Mouse (Mus musculus) heart, embryonic 15.5 days (tissue): ENCODE data around the gene Ankef1. TPM values are rescaled to one million over a fixed set of nuclear protein-coding genes. Genes with fewer than 3 reads are reported as not detected.

Experiments
- ATAC-seq: fragments of 200-750 bp; cut with Nextera tagmentation; replicated peaks from 2 replicates; pipeline ENCODE4 v1.8.0; 2017; ENCODE audit warnings: low read depth, moderate TSS enrichment; ENCODE audit not compliant: insufficient number of reproducible peaks, insufficient read depth, low FRiP score
- H3K27ac ChIP-seq: fragments of 300-500 bp; sonication (generic); 2 replicates; pipeline ENCODE4 v1.5.1; 2015; ENCODE audit warnings: mild to moderate bottlenecking, inconsistent platforms
- H3K27me3 ChIP-seq: fragments of 300-500 bp; sonication (generic); 2 replicates; pipeline ENCODE4 v1.6.1; 2015; ENCODE audit warnings: inconsistent platforms
- H3K36me3 ChIP-seq: fragments of 300-500 bp; sonication (generic); 2 replicates; pipeline ENCODE4 v1.6.1; 2015; ENCODE audit warnings: mild to moderate bottlenecking, inconsistent platforms
- H3K4me1 ChIP-seq: fragments of 300-500 bp; sonication (generic); replicated peaks from 2 replicates; pipeline ENCODE4 v1.6.1; 2015; ENCODE audit warnings: inconsistent platforms
- H3K4me2 ChIP-seq: fragments of 300-500 bp; sonication (generic); 2 replicates; pipeline ENCODE4 v1.6.1; 2015; ENCODE audit warnings: inconsistent platforms, mild to moderate bottlenecking, moderate library complexity
- H3K4me3 ChIP-seq: fragments of 300-500 bp; sonication (generic); 2 replicates; pipeline ENCODE4 v1.5.1; 2015; ENCODE audit warnings: mild to moderate bottlenecking, inconsistent platforms
- H3K9ac ChIP-seq: fragments of 300-500 bp; sonication (generic); 2 replicates; pipeline ENCODE4 v1.6.1; 2015; ENCODE audit warnings: mild to moderate bottlenecking, inconsistent platforms
- H3K9me3 ChIP-seq: fragments of 300-500 bp; sonication (generic); replicated peaks from 2 replicates; pipeline ENCODE4 v1.6.1; 2016; ENCODE audit warnings: inconsistent platforms
- WGBS: fragments of 180-500 bp; shearing (Covaris S2); methylation state at CpG from one replicate; pipeline ENCODE4 v1.1.7; 2015; ENCODE audit warnings: mixed read lengths; 5-methylcytosine and 5-hydroxymethylcytosine counted together
- polyA plus RNA-seq: library from polyadenylated mRNA; unstranded; fragments of >200 nt; fragmentation: Nextera tagmentation; extraction: Ambion mirVana; gene quantifications from 2 replicates; pipeline ENCODE4 v1.2.1, GENCODE M21; 2015

Gene Ankef1
- polyA plus RNA-seq, 1 experiment from 2014 or later, result 0.05 TPM

DNA sequence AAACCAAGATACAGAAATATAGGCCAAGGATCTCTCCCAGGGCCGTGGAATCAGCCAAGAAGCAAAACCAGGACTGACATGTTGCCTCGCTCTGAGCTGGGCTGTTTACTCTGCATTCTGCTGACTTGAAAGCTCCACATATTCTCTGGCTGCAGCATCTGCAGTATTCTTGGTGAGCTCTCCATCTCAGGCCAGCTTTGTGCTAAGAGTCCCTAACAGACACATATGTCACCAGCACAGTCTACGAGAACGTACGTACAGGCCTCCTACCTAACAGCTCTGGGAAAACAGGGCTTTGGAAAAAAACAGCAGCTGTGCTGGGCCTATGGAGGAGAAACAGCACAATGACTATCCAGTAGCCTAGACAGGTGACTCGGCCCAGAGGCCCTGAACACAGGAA lies 97.0 kb downstream of the Ankef1 start:
- Histone ChIP-seq H3K4me1 (no peaks in the 10 kb centered on the region), H3K27ac (no peak overlapping the region), H3K27me3 (no peaks in the 10 kb centered on the region), H3K9ac (no peak overlapping the region), H3K4me2 (no peak overlapping the region), H3K9me3 (no peaks in the 10 kb centered on the region), H3K36me3 (no peaks in the 10 kb centered on the region), H3K4me3 (no peak overlapping the region)
- ATAC-seq, result no peak
- WGBS, result 80% methylated on average over 6 of the region's 6 CpGs

DNA sequence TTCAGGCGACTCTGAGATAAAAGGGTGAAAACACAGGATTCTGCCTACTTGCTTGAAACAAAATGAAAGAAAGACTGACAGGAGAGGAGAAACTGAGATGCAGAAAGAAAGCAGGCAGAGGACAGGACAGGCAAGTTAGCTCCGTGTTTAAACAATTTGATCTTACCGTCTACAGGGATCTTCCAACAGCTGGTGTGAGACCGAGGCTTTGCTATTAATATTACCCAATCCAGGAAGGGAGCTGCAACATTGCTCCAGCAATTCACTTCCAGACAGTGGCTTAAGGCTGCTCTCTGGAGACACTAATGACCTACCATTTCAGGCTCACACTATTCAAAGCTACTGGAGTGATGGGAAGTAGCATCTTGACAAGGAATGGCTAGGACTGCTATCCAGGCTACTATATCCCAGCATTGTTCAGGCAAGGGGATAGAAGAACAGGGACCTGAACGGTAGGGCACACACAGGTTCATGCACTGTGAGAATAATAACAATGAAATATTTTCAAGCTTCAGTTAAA lies 99.0 kb downstream of the Ankef1 start:
- WGBS, result 70% methylated on average over 5 of the region's 5 CpGs
- H3K9ac ChIP-seq, result no peak overlapping the region
- no peaks in the 10 kb centered on the region for H3K27me3 ChIP-seq
- H3K27ac ChIP-seq, result no peak overlapping the region
- H3K4me2 ChIP-seq, result no peak overlapping the region
- no peaks in the 10 kb centered on the region for H3K9me3 ChIP-seq
- H3K4me1 ChIP-seq, result no peaks in the 10 kb centered on the region
- ATAC-seq, result no peak
- H3K36me3 ChIP-seq, result no peaks in the 10 kb centered on the region
- H3K4me3 ChIP-seq, result no peak overlapping the region

DNA sequence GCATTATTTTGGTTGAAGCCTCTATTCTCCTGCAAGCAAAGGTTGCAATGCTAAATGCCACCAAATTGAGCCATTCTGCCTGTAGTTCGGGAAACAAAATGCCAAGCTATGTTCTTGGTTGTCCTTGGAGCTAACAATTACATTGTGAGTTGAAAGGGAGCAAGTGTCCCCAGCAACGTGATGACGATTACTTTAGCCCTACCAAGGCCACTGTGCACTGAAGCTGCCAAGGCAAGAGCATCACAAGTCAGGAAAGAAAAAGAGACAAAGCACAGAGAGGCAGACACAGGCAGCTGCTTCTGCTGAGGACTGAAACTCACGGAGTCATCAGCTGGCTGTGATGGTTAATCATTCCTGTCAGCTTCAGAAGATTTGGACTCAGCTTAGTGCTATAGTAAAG lies 99.5 kb downstream of the Ankef1 start:
- Histone ChIP-seq H3K4me3 (no peak overlapping the region), H3K9me3 (no peaks in the 10 kb centered on the region), H3K27ac (no peak overlapping the region), H3K4me1 (no peaks in the 10 kb centered on the region), H3K36me3 (no peaks in the 10 kb centered on the region), H3K9ac (no peak overlapping the region), H3K27me3 (no peaks in the 10 kb centered on the region), H3K4me2 (no peak overlapping the region)
- ATAC-seq, result no peak
- 75% methylated on average over 4 of the region's 4 CpGs for WGBS

Other genes starting within 250 kb of the Ankef1 start
- 0.28 and 0.41 TPM in 2 replicates for gene Pak7, start 113.9 kb upstream of the Ankef1 start, polyA plus RNA-seq
- gene Snap25, start 211.5 kb downstream of the Ankef1 start, polyA plus RNA-seq, result 0.59 and 3.9 TPM in 2 replicates